Mouse (Mus musculus) CH12.LX (cell line): ENCODE measurements around the gene Cryz. TPM values are rescaled to one million over a fixed set of nuclear protein-coding genes. Genes with fewer than 3 reads are reported as not detected.
A peak's percentile ranks its signal among the peaks of the same experiment; 100 is the strongest.

Source experiments
- DNase-seq: peaks from one replicate; pipeline ENCODE4 v3.0.0-alpha.2; 2013; ENCODE audit errors: extremely low read depth
- H3K27ac ChIP-seq: 2 replicates; pipeline ENCODE4 v1.5.1; 2012; ENCODE audit warnings: low read depth, mild to moderate bottlenecking, control low read depth, moderate library complexity; ENCODE audit not compliant: insufficient read depth
- H3K27me3 ChIP-seq: replicated peaks from 2 replicates; pipeline ENCODE3; 2012; ENCODE audit warnings: inconsistent platforms
- H3K36me3 ChIP-seq, 2 experiments: replicated peaks in 1 of 2; 2 replicates each; pipeline versions ENCODE3 to v1.6.1; 2012; ENCODE audit warnings: inconsistent platforms in 1 of 2, low read length in 1 of 2, mild to moderate bottlenecking in 1 of 2, mixed read lengths in 1 of 2, moderate library complexity in 1 of 2; ENCODE audit not compliant: control insufficient read depth in 1 of 2, insufficient read depth in 1 of 2
- H3K4me1 ChIP-seq, 2 experiments: 2 replicates each; pipeline ENCODE4 v1.6.1; 2012; ENCODE audit warnings: inconsistent platforms in 1 of 2, moderate library complexity in 1 of 2; ENCODE audit not compliant: insufficient read depth in 2 of 2, control insufficient read depth in 1 of 2
- H3K4me2 ChIP-seq: 2 replicates; pipeline ENCODE4 v1.6.1; 2012; ENCODE audit warnings: low read depth, mild to moderate bottlenecking, control low read depth; ENCODE audit not compliant: poor library complexity, insufficient read depth, severe bottlenecking
- H3K4me3 ChIP-seq, 3 experiments: fragments of 150-350 bp in 1 of 3; sonication (generic) in 1 of 3; replicated peaks in 1 of 3; 2 replicates each; pipeline versions ENCODE3 to v1.5.1; 2011 to 2012; ENCODE audit warnings: low read depth in 2 of 3, low read length in 2 of 3, mild to moderate bottlenecking in 2 of 3, moderate library complexity in 2 of 3, control low read depth in 1 of 3, improper control_type of control experiment in 1 of 3, inconsistent platforms in 1 of 3, mixed read lengths in 1 of 3; ENCODE audit not compliant: poor library complexity in 1 of 3
- H3K79me2 ChIP-seq: replicated peaks from 2 replicates; pipeline ENCODE4 v1.6.1; 2012; ENCODE audit warnings: mild to moderate bottlenecking, moderate library complexity; ENCODE audit not compliant: control insufficient read depth, poor library complexity, insufficient read depth, severe bottlenecking; ENCODE audit errors: extremely low read depth
- H3K9ac ChIP-seq: 2 replicates; pipeline ENCODE4 v1.6.1; 2012; ENCODE audit warnings: low read depth, mild to moderate bottlenecking, control low read depth, moderate library complexity; ENCODE audit not compliant: insufficient read depth
- H3K9me3 ChIP-seq: replicated peaks from 2 replicates; pipeline ENCODE3; 2012; ENCODE audit warnings: low read length, inconsistent platforms, mixed read lengths
- BHLHE40 ChIP-seq: IDR thresholded peaks from 2 replicates; pipeline ENCODE4 v1.6.1; 2011; ENCODE audit warnings: mild to moderate bottlenecking, low read depth, low read length, improper control_type of control experiment
- CHD2 ChIP-seq: IDR thresholded peaks from 2 replicates; pipeline ENCODE4 v1.6.1; 2011; ENCODE audit warnings: low read length, improper control_type of control experiment
- E2F4 ChIP-seq: IDR thresholded peaks from 2 replicates; pipeline ENCODE4 v1.6.1; 2011; ENCODE audit warnings: low read depth, low read length, improper control_type of control experiment; ENCODE audit not compliant: insufficient replicate concordance
- EP300 ChIP-seq: IDR thresholded peaks from 2 replicates; pipeline ENCODE4 v1.6.1; 2011; ENCODE audit warnings: low read length, improper control_type of control experiment
- ETS1 ChIP-seq: conservative IDR thresholded peaks from 2 replicates; pipeline ENCODE4 v1.6.1; 2012; ENCODE audit warnings: low read depth, mild to moderate bottlenecking, inconsistent platforms, low read length, improper control_type of control experiment, moderate library complexity
- HCFC1 ChIP-seq: IDR thresholded peaks from 2 replicates; pipeline ENCODE4 v1.6.1; 2012; ENCODE audit warnings: low read depth, mild to moderate bottlenecking, inconsistent platforms, low read length, improper control_type of control experiment
- JUN ChIP-seq: IDR thresholded peaks from 2 replicates; pipeline ENCODE4 v1.6.1; 2011; ENCODE audit warnings: low read depth, mild to moderate bottlenecking, low read length, improper control_type of control experiment, moderate library complexity; ENCODE audit not compliant: insufficient read depth
- JUND ChIP-seq: conservative IDR thresholded peaks from 2 replicates; pipeline ENCODE4 v1.6.1; 2011; ENCODE audit warnings: low read depth, low read length, improper control_type of control experiment
- MAFK ChIP-seq: IDR thresholded peaks from 2 replicates; pipeline ENCODE4 v1.6.1; 2011; ENCODE audit warnings: low read length, improper control_type of control experiment; ENCODE audit not compliant: insufficient replicate concordance
- MAX ChIP-seq: IDR thresholded peaks from 2 replicates; pipeline ENCODE4 v1.6.1; 2011; ENCODE audit warnings: low read length, improper control_type of control experiment
- MEF2A ChIP-seq: IDR thresholded peaks from 2 replicates; pipeline ENCODE4 v1.6.1; 2014; ENCODE audit warnings: low read depth, mild to moderate bottlenecking, inconsistent platforms, low read length, improper control_type of control experiment, borderline replicate concordance
- MXI1 ChIP-seq: IDR thresholded peaks from 2 replicates; pipeline ENCODE4 v1.6.1; 2011; ENCODE audit warnings: mild to moderate bottlenecking, low read depth, low read length, improper control_type of control experiment
- MYC ChIP-seq: IDR thresholded peaks from 2 replicates; pipeline ENCODE4 v1.6.1; 2011; ENCODE audit warnings: low read depth, mild to moderate bottlenecking, improper control_type of control experiment, low read length
- NELFE ChIP-seq: IDR thresholded peaks from 2 replicates; pipeline ENCODE4 v1.6.1; 2011; ENCODE audit warnings: low read depth, low read length, improper control_type of control experiment
- NRF1 ChIP-seq: IDR thresholded peaks from 2 replicates; pipeline ENCODE4 v1.6.1; 2014; ENCODE audit warnings: low read depth, mild to moderate bottlenecking, inconsistent platforms, low read length, improper control_type of control experiment, moderate library complexity
- PAX5 ChIP-seq: IDR thresholded peaks from 2 replicates; pipeline ENCODE4 v1.6.1; 2012; ENCODE audit warnings: low read length, inconsistent platforms, mixed read lengths
- POLR2A ChIP-seq: IDR thresholded peaks from 2 replicates; pipeline ENCODE4 v1.6.1; 2011; ENCODE audit warnings: low read depth, mild to moderate bottlenecking, improper control_type of control experiment, low read length
- SIN3A ChIP-seq: IDR thresholded peaks from 2 replicates; pipeline ENCODE4 v1.6.1; 2012; ENCODE audit warnings: low read length, improper control_type of control experiment, inconsistent platforms
- SMC3 ChIP-seq: IDR thresholded peaks from 2 replicates; pipeline ENCODE4 v1.6.1; 2011; ENCODE audit warnings: low read depth, low read length, improper control_type of control experiment
- TBP ChIP-seq: conservative IDR thresholded peaks from 2 replicates; pipeline ENCODE4 v1.6.1; 2011; ENCODE audit warnings: low read depth, low read length, improper control_type of control experiment
- UBTF ChIP-seq: IDR thresholded peaks from 2 replicates; pipeline ENCODE4 v1.6.1; 2012; ENCODE audit warnings: low read depth, mild to moderate bottlenecking, inconsistent platforms, low read length, improper control_type of control experiment, moderate library complexity
- USF1 ChIP-seq: IDR thresholded peaks from 2 replicates; pipeline ENCODE4 v1.6.1; 2014; ENCODE audit warnings: low read depth, mild to moderate bottlenecking, inconsistent platforms, low read length, improper control_type of control experiment
- USF2 ChIP-seq: conservative IDR thresholded peaks from 2 replicates; pipeline ENCODE4 v1.6.1; 2011; ENCODE audit warnings: low read depth, low read length, improper control_type of control experiment
- ZC3H11A ChIP-seq: IDR thresholded peaks from 2 replicates; pipeline ENCODE4 v1.6.1; 2012; ENCODE audit warnings: low read depth, mild to moderate bottlenecking, inconsistent platforms, low read length, improper control_type of control experiment
- ZNF384 ChIP-seq: IDR thresholded peaks from 2 replicates; pipeline ENCODE4 v1.6.1; 2012; ENCODE audit warnings: low read depth, low read length, improper control_type of control experiment, inconsistent platforms
- dilution Hi-C: fragments of 300-500 bp; cut with MboI; formaldehyde crosslinking; loops from 2 replicates; pipeline ENCODE4 v1.14.3; 2020; ENCODE audit warnings: low sequenced_read_pairs; ENCODE audit not compliant: extremely low pct_unique_long_range_greater_than_20kb, extremely low pct_ligation_motif_present
- in situ Hi-C: fragments of 300-500 bp; cut with MboI; formaldehyde crosslinking; loops from 3 replicates; pipeline ENCODE4 v1.14.3; 2019; ENCODE audit warnings: low sequenced_read_pairs, low pct_ligation_motif_present, low pct_unique_long_range_greater_than_20kb, mixed read lengths
- polyA plus RNA-seq: library from polyadenylated mRNA; unstranded; fragments of >175 nt; gene quantifications from 2 replicates; pipeline ENCODE4 v1.2.1, GENCODE M21; 2012; ENCODE audit warnings: low read depth; ENCODE audit not compliant: insufficient read length
- total RNA-seq, 2 experiments: library from RNA; depleted of rRNA; stranded (reverse); fragments of 300-350 nt in 1 of 2; fragments of >200 nt in 1 of 2; gene quantifications; 2 replicates each; pipeline ENCODE4 v1.2.3; 2012 to 2014

Gene Cryz
- total and polyA plus RNA-seq, 3 experiments, result 29.2 to 39.8 (median 31.2) TPM

DNA sequence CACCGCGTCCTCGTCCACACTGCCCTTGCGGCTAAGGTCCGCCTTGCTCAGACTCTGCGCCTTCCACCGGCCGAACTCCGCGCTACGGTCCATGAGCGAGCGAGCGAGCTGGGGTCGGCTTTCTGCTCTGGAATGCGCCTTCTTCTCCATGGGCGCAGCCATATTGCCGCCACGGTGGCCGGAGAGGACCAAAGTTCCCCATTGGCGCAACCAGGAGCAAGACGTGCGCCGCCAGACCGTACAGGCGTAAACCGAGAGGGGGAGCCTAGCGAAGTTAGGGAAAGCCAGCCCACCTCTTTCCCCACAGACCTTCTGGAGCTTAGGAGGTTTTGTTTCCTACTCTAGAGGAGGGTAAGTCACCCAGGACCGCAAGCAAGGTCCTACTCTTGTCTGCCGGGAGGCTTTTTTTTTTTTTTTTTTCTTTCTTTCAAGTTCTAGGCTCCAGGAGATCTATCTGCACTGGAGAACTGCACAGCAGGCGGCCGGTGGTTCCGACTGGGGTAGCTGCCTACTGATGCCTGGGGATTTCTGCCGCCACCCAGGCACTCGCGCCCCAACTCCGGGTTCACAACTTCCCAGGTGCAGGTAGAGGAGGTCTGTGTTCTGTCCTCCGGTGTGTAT, 533 bp downstream of the Cryz start, which contains the start of gene Tyw3 (continued):
- TF ChIP-seq SIN3A, result peak; percentile 95
- TF ChIP-seq POLR2A, result peak; percentile 85
- peak; percentile 55; the same call in 1 of the 2 replicates for TF ChIP-seq MEF2A
- peak; percentile 44 for TF ChIP-seq ETS1
- TF ChIP-seq SMC3, result 0 out of 2 replicates have a peak, but pooled peaks have one; percentile 1
- no peak for TF ChIP-seq ZC3H11A
- 0 out of 2 replicates have a peak, but pooled peaks have one; percentile 34 for TF ChIP-seq JUND
- no peak for TF ChIP-seq JUN

DNA sequence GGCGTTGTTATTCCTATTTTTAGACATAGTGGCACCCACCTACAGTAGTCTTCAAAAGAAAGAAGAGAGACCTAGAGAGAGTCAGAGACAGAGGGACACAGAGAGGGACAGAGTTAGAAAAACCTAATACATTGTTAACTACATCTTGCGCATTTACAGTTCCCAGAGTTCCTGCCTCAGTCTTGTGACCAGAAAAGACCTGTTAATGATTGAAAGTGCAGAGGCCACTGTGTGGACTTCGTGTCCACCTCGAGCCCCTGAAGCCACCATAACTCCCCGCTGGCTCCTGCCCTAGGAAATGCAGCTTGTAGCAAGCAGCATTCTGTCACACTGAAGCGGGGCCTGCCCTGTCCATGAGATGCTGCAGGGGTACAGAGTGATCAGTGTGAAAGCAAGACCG, 1.1 kb downstream of the Cryz start:
- no peak for DNase-seq
- no peak for TF ChIP-seq USF1
- no peak for TF ChIP-seq MAFK
- TF ChIP-seq E2F4, result no peak
- no peak for TF ChIP-seq MXI1
- TF ChIP-seq UBTF, result no peak
- no peak for TF ChIP-seq ZNF384
- no peak for TF ChIP-seq BHLHE40
- TF ChIP-seq CHD2, result no peak
- no peak for TF ChIP-seq USF2
- no peak for TF ChIP-seq TBP
- no peak for TF ChIP-seq NELFE
- TF ChIP-seq ZC3H11A, result no peak
- TF ChIP-seq MAX, result no peak
- no peak for TF ChIP-seq PAX5
- TF ChIP-seq EP300, result no peak
- TF ChIP-seq POLR2A, result no peak
- TF ChIP-seq NRF1, result no peak
- TF ChIP-seq MYC, result no peak
- no peak for TF ChIP-seq HCFC1
- no peak for TF ChIP-seq JUN
- in situ Hi-C loops, result no loop called here
- dilution Hi-C loops, result no loop called here
- Histone ChIP-seq H3K4me2 (peak overlapping the region; percentile 76), H3K27me3 (no peaks in the 10 kb centered on the region), H3K9ac (peak overlapping the region; percentile 96), H3K79me2 (no peaks in the 10 kb centered on the region), H3K27ac (no peak overlapping the region), H3K4me3 (peak overlapping the region; percentile 68 to 95 (median 90)), H3K36me3 (peaks cover 13 to 28% of the 10 kb centered on the region in 2 experiments), H3K4me1 (peaks cover 2 to 19% of the 10 kb centered on the region in 2 experiments; a peak in 3 of 4 replicates), H3K9me3 (no peaks in the 10 kb centered on the region)
